Mouse (Mus musculus): ENCODE measurements around the gene Nat14. TPM values are rescaled to one million over a fixed set of nuclear protein-coding genes. Genes with fewer than 3 reads are reported as not detected.

Gene Nat14
- polyA plus RNA-seq, 1 experiment = 3.1 TPM

- Histone ChIP-seq H3K4me3 (no peak overlapping the region), H3K36me3 (ENCODE audit: control insufficient read depth, insufficient read depth) (no peaks in the 10 kb centered on the region), H3K79me2 (ENCODE audit: control insufficient read depth, insufficient read depth) (no peaks in the 10 kb centered on the region), H3K27me3 (ENCODE audit: control insufficient read depth, insufficient read depth, insufficient read length) (no peaks in the 10 kb centered on the region), H3K4me2 (ENCODE audit: low read depth) (no peak overlapping the region), H3ac (ENCODE audit: control insufficient read depth, insufficient read length) (no peak overlapping the region)
- TF ChIP-seq POLR2AphosphoS2 (IDR thresholded peaks at IDR 0.05; ENCODE audit: insufficient read length, low read depth) (no peak), USF1 (IDR thresholded peaks at IDR 0.05; ENCODE audit: low read depth) (no peak), MYOG (IDR thresholded peaks at IDR 0.05; ENCODE audit: control insufficient read depth in 1 of 3, insufficient read depth in 1 of 3, insufficient read length in 2 of 3, low read depth in 2 of 3) (no peak), MAX (IDR thresholded peaks at IDR 0.05; ENCODE audit: low read depth) (no peak), MYOD1 (IDR thresholded peaks at IDR 0.05; ENCODE audit: control insufficient read depth in 1 of 3, insufficient read length in 2 of 3, low read depth in 2 of 3) (no peak), CEBPB (IDR thresholded peaks at IDR 0.05; ENCODE audit: insufficient read depth, poor library complexity, severe bottlenecking) (no peak), POLR2A (IDR thresholded peaks at IDR 0.05; ENCODE audit: insufficient read length, low read depth) (no peak), TCF12 (IDR thresholded peaks at IDR 0.05; ENCODE audit: insufficient read depth, poor library complexity, severe bottlenecking) (no peak)
Measured at GRCm38 (mm10) chr7:4938456-4938855, 16.6 kb downstream of the Nat14 start.

DNA sequence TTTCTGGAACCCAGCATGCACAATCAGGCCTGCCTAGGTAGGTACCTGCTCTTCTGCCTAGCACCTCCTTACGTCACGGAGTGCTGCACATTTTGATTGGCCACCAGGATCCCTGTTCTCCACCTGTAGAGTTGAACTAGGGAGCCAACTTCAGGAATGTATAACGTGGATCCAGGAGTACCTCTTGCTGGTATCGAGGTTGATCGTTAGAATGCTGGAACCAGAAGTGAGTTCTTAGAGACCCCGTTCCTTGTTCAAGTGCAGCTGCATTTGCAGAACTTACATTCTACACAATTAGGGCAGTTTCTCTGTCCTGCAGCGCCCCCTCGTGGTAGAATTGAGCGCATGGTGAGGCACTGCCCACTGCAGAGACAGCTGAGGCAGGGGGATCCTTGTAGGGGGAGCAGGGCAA lies 18.2 kb downstream of the Nat14 start:
- no peaks in the 10 kb centered on the region for H3K27me3 ChIP-seq (ENCODE audit: control insufficient read depth, insufficient read depth, insufficient read length)
- H3K4me2 ChIP-seq (ENCODE audit: low read depth) = no peak overlapping the region
- H3K36me3 ChIP-seq (ENCODE audit: control insufficient read depth, insufficient read depth) = no peaks in the 10 kb centered on the region
- H3K4me3 ChIP-seq = no peak overlapping the region
- TF ChIP-seq MYOG (IDR thresholded peaks at IDR 0.05; ENCODE audit: control insufficient read depth in 1 of 3, insufficient read depth in 1 of 3, insufficient read length in 2 of 3, low read depth in 2 of 3) = no peak
- H3ac ChIP-seq (ENCODE audit: control insufficient read depth, insufficient read length) = no peak overlapping the region
- no peaks in the 10 kb centered on the region for H3K79me2 ChIP-seq (ENCODE audit: control insufficient read depth, insufficient read depth)

DNA sequence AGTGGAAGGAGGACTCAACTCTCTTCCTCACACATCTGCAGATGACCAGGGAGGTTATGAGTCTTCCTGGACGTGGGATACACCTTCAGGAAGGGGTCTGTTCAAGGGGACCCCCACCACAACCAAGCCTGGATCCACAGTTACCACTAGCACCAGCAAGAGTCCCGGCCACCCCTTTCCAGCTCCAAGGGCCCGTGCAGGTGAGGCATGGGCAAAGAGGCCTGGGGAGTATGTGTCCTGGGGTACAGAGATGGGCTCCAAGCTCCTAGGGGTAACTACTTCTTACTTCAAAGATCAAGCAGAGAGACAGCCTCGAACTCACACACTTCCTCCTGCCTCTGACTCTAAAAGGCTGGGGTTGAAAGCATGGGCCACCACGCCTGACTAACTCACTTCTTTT lies 20.8 kb downstream of the Nat14 start:
- TF ChIP-seq USF1 (IDR thresholded peaks at IDR 0.05; ENCODE audit: low read depth) (no peak), REST (IDR thresholded peaks at IDR 0.05; ENCODE audit: insufficient read depth, insufficient read length) (no peak), CEBPB (IDR thresholded peaks at IDR 0.05; ENCODE audit: insufficient read depth, poor library complexity, severe bottlenecking) (no peak), TCF3 (IDR thresholded peaks at IDR 0.05; ENCODE audit: insufficient read length, low read depth) (no peak), MYOG (IDR thresholded peaks at IDR 0.05; ENCODE audit: control insufficient read depth in 1 of 3, insufficient read depth in 1 of 3, insufficient read length in 2 of 3, low read depth in 2 of 3) (no peak), POLR2A (IDR thresholded peaks at IDR 0.05; ENCODE audit: insufficient read length, low read depth) (no peak), E2F4 (IDR thresholded peaks at IDR 0.05; ENCODE audit: insufficient read depth) (no peak), POLR2AphosphoS2 (IDR thresholded peaks at IDR 0.05; ENCODE audit: insufficient read length, low read depth) (no peak), TCF12 (IDR thresholded peaks at IDR 0.05; ENCODE audit: insufficient read depth, poor library complexity, severe bottlenecking) (no peak), MYOD1 (IDR thresholded peaks at IDR 0.05; ENCODE audit: control insufficient read depth in 1 of 3, insufficient read length in 2 of 3, low read depth in 2 of 3) (no peak), MAX (IDR thresholded peaks at IDR 0.05; ENCODE audit: low read depth) (no peak), SRF (IDR thresholded peaks at IDR 0.05; ENCODE audit: control insufficient read depth, insufficient read length, low read depth) (no peak)
- H3K4me2 ChIP-seq (ENCODE audit: low read depth) = no peak overlapping the region
- H3K36me3 ChIP-seq (ENCODE audit: control insufficient read depth, insufficient read depth) = no peaks in the 10 kb centered on the region
- H3K27me3 ChIP-seq (ENCODE audit: control insufficient read depth, insufficient read depth, insufficient read length) = no peaks in the 10 kb centered on the region
- H3ac ChIP-seq (ENCODE audit: control insufficient read depth, insufficient read length) = no peak overlapping the region
- no peak overlapping the region for H3K4me3 ChIP-seq
- no peaks in the 10 kb centered on the region for H3K79me2 ChIP-seq (ENCODE audit: control insufficient read depth, insufficient read depth)

GRCm38 (mm10) chr7:4943223-4943815 lies 21.5 kb downstream of the Nat14 start:
- H3K4me3 ChIP-seq = no peak overlapping the region
- no peaks in the 10 kb centered on the region for H3K79me2 ChIP-seq (ENCODE audit: control insufficient read depth, insufficient read depth)
- TF ChIP-seq USF1 (IDR thresholded peaks at IDR 0.05; ENCODE audit: low read depth) = no peak
- TF ChIP-seq REST (IDR thresholded peaks at IDR 0.05; ENCODE audit: insufficient read depth, insufficient read length) = no peak
- no peak for TF ChIP-seq MYOD1 (IDR thresholded peaks at IDR 0.05; ENCODE audit: control insufficient read depth in 1 of 3, insufficient read length in 2 of 3, low read depth in 2 of 3)
- TF ChIP-seq TCF3 (IDR thresholded peaks at IDR 0.05; ENCODE audit: insufficient read length, low read depth) = no peak
- TF ChIP-seq MAX (IDR thresholded peaks at IDR 0.05; ENCODE audit: low read depth) = no peak
- no peak for TF ChIP-seq TCF12 (IDR thresholded peaks at IDR 0.05; ENCODE audit: insufficient read depth, poor library complexity, severe bottlenecking)
- no peak for TF ChIP-seq POLR2AphosphoS2 (IDR thresholded peaks at IDR 0.05; ENCODE audit: insufficient read length, low read depth)
- TF ChIP-seq E2F4 (IDR thresholded peaks at IDR 0.05; ENCODE audit: insufficient read depth) = no peak
- TF ChIP-seq MYOG (IDR thresholded peaks at IDR 0.05; ENCODE audit: control insufficient read depth in 1 of 3, insufficient read depth in 1 of 3, insufficient read length in 2 of 3, low read depth in 2 of 3) = no peak
- TF ChIP-seq SRF (IDR thresholded peaks at IDR 0.05; ENCODE audit: control insufficient read depth, insufficient read length, low read depth) = no peak
- no peak for TF ChIP-seq POLR2A (IDR thresholded peaks at IDR 0.05; ENCODE audit: insufficient read length, low read depth)
- peak overlapping the region; percentile 67 for H3K4me2 ChIP-seq (ENCODE audit: low read depth)
- H3ac ChIP-seq (ENCODE audit: control insufficient read depth, insufficient read length) = no peak overlapping the region
- no peaks in the 10 kb centered on the region for H3K36me3 ChIP-seq (ENCODE audit: control insufficient read depth, insufficient read depth)
- no peaks in the 10 kb centered on the region for H3K27me3 ChIP-seq (ENCODE audit: control insufficient read depth, insufficient read depth, insufficient read length)

DNA sequence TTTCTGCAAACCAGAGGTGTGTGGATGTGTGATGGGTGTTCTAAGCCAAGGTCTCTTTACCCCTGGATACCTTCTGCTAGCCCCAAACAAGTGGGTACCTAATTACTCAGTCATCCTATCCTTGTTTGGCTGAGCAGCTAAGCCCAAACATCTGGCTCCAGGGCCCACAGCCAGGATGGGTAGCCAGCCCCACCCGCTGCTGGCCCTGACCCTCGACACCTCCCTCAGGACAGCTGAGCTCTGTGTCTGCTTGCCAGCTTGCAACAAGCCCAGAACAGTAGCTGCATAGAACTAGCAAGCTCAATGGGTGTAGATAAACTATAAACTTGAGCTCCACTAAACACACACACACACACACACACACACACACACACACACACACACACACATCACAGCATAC lies 26.0 kb downstream of the Nat14 start:
- no peak overlapping the region for H3K4me2 ChIP-seq (ENCODE audit: low read depth)
- peaks cover under 1% of the 10 kb centered on the region for H3K27me3 ChIP-seq (ENCODE audit: control insufficient read depth, insufficient read depth, insufficient read length)
- H3K4me3 ChIP-seq = no peak overlapping the region
- no peaks in the 10 kb centered on the region for H3K36me3 ChIP-seq (ENCODE audit: control insufficient read depth, insufficient read depth)
- peak; percentile 23 to 69 (median 60) for TF ChIP-seq MYOG (IDR thresholded peaks at IDR 0.05; ENCODE audit: control insufficient read depth in 1 of 3, insufficient read depth in 1 of 3, insufficient read length in 2 of 3, low read depth in 2 of 3)
- no peak for TF ChIP-seq REST (IDR thresholded peaks at IDR 0.05; ENCODE audit: insufficient read depth, insufficient read length)
- TF ChIP-seq CEBPB (IDR thresholded peaks at IDR 0.05; ENCODE audit: insufficient read depth, poor library complexity, severe bottlenecking) = no peak
- peak in 1 of 3 experiments; percentile 81 for TF ChIP-seq MYOD1 (IDR thresholded peaks at IDR 0.05; ENCODE audit: control insufficient read depth in 1 of 3, insufficient read length in 2 of 3, low read depth in 2 of 3)
- no peaks in the 10 kb centered on the region for H3K79me2 ChIP-seq (ENCODE audit: control insufficient read depth, insufficient read depth)
- no peak overlapping the region for H3ac ChIP-seq (ENCODE audit: control insufficient read depth, insufficient read length)

Data from myocyte (in vitro differentiated cells).